Mouse (Mus musculus) ES-Bruce4 (cell line): ENCODE results near the gene Sfxn5.

Experiments
- CTCF ChIP-seq: IDR thresholded peaks from one replicate; pipeline ENCODE4 v1.8.1; 2011; ENCODE audit warnings: low read depth, low read length
- EP300 ChIP-seq: IDR thresholded peaks from 2 replicates; pipeline ENCODE4 v1.6.1; 2011; ENCODE audit warnings: low read depth, low read length; ENCODE audit not compliant: insufficient read depth
- POLR2A ChIP-seq: IDR thresholded peaks from one replicate; pipeline ENCODE4 v1.8.1; 2011; ENCODE audit warnings: low read length; ENCODE audit not compliant: insufficient read depth

GRCm38 (mm10) chr6:85218251-85218650 is 115.0 kb downstream of the Sfxn5 start:
- no peak for TF ChIP-seq CTCF
- no peak for TF ChIP-seq EP300
- no peak for TF ChIP-seq POLR2A
